Mouse (Mus musculus) heart, postnatal 25 days (tissue): ENCODE measurements at regions not wholly inside any gene's neighbourhood (a gene's known extent, or its start where the extent isn't known, plus 50 kb on each side); places are given as distances from the start of the nearest gene placed in this dataset.

Experiments used
- DNase-seq: peaks from one replicate; pipeline ENCODE4 v3.0.0; 2022; ENCODE audit warnings: low spot score
- intact Hi-C: fragments of 180-260 bp; cut with DNase I; formaldehyde crosslinking; loops from one replicate; pipeline ENCODE4 v1.15.1; 2025

DNA sequence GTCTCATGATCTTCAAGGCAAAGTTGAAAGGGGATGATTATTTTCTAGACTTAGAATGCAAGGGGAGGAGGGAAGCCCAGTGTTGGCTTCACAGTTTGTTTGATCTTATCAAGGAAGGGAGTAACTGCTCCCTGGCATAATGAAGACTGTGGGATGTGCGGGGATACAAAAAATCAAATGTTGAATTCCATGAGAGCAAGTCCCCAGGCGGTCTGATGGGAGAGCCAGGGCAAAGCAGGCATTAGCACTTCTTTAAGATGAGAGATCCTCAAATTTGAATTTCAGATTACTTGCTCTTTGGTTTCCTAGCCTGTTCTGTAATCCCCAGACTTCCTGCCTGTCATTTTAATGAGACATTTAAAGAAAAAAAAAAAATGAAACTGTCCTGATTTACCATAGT, 525.6 kb upstream of the Man1a start:
- no peak for DNase-seq

DNA sequence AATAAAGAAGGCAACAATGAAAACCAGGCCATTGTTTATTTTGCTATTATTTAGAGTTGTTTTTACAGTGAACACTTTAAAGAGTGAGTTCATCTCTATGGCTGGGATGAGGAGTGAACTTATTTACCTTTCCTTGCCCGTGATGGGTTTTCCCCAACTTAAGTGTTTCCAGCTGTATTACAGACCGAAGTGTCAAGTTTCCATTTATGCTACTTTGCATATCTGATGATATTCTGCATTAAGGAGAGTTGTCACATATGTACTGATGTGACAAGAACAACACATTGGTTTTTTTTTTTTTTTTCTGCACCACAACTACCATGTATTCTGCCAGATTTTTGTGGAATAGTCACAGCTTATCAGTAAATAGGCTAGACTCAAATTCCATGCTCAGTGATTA, 518.7 kb upstream of the Man1a start:
- intact Hi-C loops: no loop called here
- no peak for DNase-seq

More for the DNA sequence above, 525.6 kb upstream of the Man1a start:
- intact Hi-C loops: no loop called here

DNA sequence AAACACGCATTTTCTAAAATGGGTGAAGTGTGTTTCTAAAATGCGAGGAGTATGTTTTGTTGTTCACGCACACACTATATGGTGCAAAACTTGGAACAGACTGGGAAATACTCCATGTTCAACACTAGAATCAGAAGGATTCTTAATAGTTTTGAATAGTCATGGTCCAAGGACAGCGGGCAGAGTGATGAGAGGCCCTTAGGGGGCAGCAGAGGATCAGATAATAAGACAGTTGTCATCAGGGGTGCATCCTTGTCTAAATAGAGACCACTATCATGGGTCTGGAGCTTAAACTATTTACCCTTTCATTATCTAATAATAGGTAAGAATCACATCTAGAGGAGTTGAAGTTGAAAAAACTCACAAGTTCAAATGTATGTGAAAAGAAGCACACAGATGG, 482.2 kb upstream of the Man1a start:
- DNase-seq: no peak
- intact Hi-C loops: loop anchor here (10.0 kb wide), 1 partner anchor 694 kb away; no protein-coding TSS in a partner anchor

DNA sequence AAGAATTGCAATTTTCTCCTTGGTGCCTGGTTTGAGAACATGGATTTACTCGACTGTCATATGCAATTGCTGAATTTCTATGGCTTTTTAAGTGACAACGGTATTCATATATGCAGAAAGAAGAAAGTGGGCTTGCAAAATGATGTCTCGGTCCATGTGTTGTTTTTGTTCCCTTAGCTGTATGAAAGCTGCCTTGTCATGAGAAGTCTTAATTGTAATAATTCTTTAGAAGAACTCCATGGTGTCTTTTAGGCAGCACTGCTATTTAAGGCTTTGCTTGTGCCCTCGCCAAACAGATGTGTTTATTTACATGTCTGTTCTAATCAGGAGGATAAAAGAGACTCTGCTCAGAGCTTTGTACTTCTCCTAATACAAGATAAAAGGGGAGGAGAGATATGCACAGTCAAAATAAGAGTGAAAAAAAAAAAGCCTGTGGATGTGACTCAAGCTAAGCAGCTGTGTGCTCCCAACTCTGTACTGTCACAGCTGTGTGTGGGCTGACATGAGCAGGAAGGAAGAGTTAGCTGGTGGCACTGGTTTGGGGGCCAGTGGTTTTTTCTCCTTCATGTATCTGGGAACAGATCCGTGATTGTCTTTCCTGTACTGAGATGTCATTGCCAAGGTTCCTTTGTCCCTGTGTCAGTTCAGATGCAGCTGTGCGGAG, 475.5 kb upstream of the Man1a start:
- no peak for DNase-seq
- intact Hi-C loops: loop anchor here (10.0 kb wide), 1 partner anchor 687 kb away; no protein-coding TSS in a partner anchor

DNA sequence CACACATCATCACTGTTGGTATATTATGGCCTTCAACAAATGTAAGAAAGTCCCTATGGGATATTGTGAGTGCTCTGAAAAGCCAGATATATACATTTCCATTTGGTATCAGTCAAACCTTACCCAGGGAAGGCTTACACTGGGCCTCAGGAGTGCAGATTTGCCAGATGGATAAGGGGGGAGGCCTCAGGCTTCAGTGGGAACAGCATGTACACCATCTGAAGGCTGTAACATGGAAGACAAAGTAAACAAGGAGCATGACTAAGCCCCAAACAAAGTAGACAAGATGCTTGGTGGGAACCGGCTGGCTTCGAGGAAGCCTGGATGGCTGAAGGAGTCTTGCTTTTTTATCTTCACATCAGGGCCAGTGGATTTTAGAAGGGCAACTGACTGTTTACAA, 474.3 kb upstream of the Man1a start:
- DNase-seq: no peak
- intact Hi-C loops: loop anchor here (10.0 kb wide), 1 partner anchor 686 kb away; no protein-coding TSS in a partner anchor

DNA sequence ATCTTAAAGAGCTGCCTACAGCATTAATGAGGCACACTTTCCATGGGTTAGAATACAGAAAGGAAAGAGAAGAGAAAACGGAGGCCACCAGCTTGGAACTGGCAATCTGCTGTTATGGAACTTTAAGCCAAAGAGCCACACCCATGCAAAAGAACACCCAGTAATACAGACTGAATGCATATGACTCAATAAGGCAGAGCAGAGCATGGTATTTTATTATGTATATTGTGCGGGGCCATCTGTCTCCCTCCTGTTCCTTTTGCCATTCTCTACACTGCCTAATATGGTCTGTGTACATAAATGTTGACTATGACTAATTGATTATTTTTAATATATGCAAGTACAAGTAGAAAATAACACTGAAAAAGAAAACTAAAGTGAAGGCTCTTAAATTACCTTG, 472.6 kb upstream of the Man1a start:
- intact Hi-C loops: no loop called here
- DNase-seq: no peak

DNA sequence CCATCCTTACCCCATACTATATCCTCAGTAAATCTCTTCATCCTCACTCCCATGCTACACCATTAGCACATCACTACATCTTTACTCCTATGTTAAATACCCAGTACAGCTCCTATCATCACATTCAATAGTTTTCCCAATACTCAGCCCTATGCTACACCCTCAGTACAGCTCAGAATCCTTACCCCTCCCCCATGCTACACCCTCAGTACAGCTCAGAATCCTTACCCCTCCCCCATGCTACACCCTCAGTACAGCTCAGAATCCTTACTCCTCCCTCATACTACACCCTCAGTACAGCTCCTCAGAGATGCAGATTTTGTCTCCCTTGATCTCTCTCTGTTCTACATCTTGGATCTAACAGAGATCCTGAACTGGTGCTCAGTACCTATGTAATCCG, 472.1 kb upstream of the Man1a start:
- DNase-seq: no peak
- intact Hi-C loops: no loop called here

DNA sequence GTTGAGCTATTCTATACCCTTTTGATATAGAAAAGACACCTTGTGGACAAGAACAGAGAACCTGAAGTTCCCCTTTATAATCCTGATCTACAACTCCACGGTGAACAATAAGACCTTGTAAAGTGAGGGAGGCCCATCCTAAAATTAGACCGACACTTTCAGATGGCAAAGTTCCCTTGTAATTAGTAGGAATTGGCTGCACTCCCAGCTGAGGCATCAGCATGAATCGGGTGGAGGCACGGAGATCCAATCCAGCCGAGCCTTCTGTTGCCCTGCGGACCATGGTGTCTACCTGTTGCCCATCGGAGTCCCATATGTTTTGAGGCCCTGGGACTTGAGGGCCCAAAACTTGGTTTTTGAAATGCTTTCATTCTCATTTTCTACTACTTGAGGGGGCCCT, 456.2 kb upstream of the Man1a start:
- no peak for DNase-seq

DNA sequence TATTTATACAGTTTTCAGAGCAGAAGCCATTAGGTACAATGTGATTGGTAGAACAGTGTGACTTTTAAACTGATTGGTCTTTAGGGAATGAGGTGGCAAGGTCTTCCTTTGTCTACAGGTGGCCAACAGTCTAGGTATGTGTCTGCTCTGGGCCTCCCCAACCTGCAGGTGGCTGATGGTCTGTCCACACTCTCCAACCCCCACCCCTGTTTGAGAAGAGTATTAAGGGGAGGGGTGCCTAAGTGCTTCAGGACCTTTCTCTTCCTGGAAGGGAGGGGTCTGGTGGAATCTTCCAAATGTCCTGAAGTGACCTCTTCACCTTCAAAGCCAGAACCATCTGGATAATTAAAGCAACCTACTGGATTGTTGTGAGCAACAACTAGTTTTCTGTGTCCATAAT, 434.4 kb upstream of the Man1a start:
- no peak for DNase-seq
- intact Hi-C loops: no loop called here

More for the DNA sequence above, 456.2 kb upstream of the Man1a start:
- intact Hi-C loops: no loop called here

DNA sequence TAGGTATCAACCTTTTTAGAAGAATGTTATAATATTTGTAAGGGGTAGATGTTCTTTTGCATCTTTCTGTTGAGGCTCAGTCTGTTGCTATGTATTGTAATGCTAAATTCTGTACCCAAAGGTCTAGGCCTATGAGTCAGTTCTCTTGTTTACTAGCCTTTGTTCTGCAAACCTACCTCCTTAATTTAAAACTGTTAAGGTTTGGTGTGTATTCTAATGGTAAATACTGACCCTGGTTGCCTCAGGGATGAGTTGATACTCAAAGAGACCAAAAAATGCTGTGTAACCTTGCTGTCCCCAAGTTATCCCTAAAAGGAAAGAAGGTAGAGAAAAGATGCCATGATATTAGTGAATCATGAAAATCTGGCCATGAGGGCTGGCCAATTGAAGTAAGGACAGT, 433.4 kb upstream of the Man1a start:
- intact Hi-C loops: no loop called here
- DNase-seq: no peak
